Mouse (Mus musculus) embryonic facial prominence, embryonic 14.5 days (tissue): ENCODE measurements around the gene Lrrc74b. TPM values are rescaled to one million over a fixed set of nuclear protein-coding genes. Genes with fewer than 3 reads are reported as not detected.
"Not testable (repeated sequence)": the region's sequence is repeated elsewhere in the genome, so short reads cannot be mapped to it uniquely, and the experiment has no call there.

ENCODE experiments used
- ATAC-seq: fragments of 200-750 bp; cut with Nextera tagmentation; 2 replicates; pipeline ENCODE4 v1.8.0; 2017; ENCODE audit warnings: low read depth, moderate number of reproducible peaks, moderate TSS enrichment
- DNase-seq: peaks from one replicate; pipeline ENCODE4 v3.0.0-alpha.2; 2015; ENCODE audit warnings: low spot score
- H3K27ac ChIP-seq: fragments of 300-500 bp; sonication (generic); replicated peaks from 2 replicates; pipeline ENCODE4 v1.5.1; 2014; ENCODE audit warnings: low read depth, mild to moderate bottlenecking, low read length, moderate library complexity
- H3K27me3 ChIP-seq: fragments of 300-500 bp; sonication (generic); replicated peaks from 2 replicates; pipeline ENCODE4 v1.6.1; 2014; ENCODE audit warnings: low read length; ENCODE audit not compliant: control insufficient read depth, insufficient read depth
- H3K36me3 ChIP-seq: fragments of 300-500 bp; sonication (generic); 2 replicates; pipeline ENCODE4 v1.6.1; 2014; ENCODE audit warnings: low read length, mixed read lengths; ENCODE audit not compliant: control insufficient read depth, insufficient read depth
- H3K4me1 ChIP-seq: fragments of 300-500 bp; sonication (generic); 2 replicates; pipeline ENCODE4 v1.6.1; 2014; ENCODE audit warnings: antibody characterized with exemption, low read length; ENCODE audit not compliant: control insufficient read depth, insufficient read depth
- H3K4me2 ChIP-seq: fragments of 300-500 bp; sonication (generic); 2 replicates; pipeline ENCODE4 v1.6.1; 2014; ENCODE audit warnings: low read depth, mild to moderate bottlenecking, low read length, moderate library complexity, mixed read lengths
- H3K4me3 ChIP-seq: fragments of 300-500 bp; sonication (generic); 2 replicates; pipeline ENCODE4 v1.5.1; 2014; ENCODE audit warnings: low read depth, mild to moderate bottlenecking, low read length
- H3K9ac ChIP-seq: fragments of 300-500 bp; sonication (generic); 2 replicates; pipeline ENCODE4 v1.6.1; 2014; ENCODE audit warnings: low read depth, mild to moderate bottlenecking, low read length, moderate library complexity, mixed read lengths
- H3K9me3 ChIP-seq: fragments of 300-500 bp; sonication (generic); 2 replicates; pipeline ENCODE4 v1.6.1; 2016; ENCODE audit warnings: low read length; ENCODE audit not compliant: control insufficient read depth
- WGBS: fragments of 180-500 bp; shearing (Covaris S2); extraction: QIAGEN DNeasy Blood & Tissue Kit; methylation state at CpG from one replicate; pipeline ENCODE4 v1.1.7; 2014; 5-methylcytosine and 5-hydroxymethylcytosine counted together
- polyA plus RNA-seq: library from polyadenylated mRNA; unstranded; fragments of >200 nt; fragmentation: Nextera tagmentation; extraction: Ambion mirVana; gene quantifications from 2 replicates; pipeline ENCODE4 v1.2.1, GENCODE M21; 2014

The Lrrc74b gene
- polyA plus RNA-seq, 1 experiment from 2014 or later, result 1.8 TPM

DNA sequence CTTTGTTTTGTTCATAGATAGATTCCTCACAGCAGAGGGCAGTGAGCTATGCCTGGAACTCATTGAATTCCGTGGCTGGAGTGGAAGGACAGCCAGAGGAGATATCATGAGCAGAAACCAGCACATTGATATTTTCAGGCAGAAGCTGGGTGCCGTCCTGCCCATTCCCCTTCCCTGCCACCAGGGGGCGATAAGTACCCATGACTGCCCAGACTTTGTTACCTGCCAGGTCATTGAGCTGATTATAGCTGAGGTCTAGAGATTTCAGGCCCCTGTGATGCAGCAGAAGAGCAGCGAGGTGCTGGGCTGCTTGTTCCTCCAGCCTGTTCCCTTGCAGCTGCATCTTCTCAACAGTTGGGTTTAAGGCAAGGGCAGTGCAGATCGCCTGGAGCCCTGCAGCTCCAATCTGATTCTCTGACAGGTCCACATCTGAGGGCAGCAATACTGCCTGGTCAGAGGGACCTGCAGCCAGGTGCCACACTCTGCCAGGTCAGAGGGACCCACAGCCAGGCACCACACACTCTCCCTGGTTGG lies 3.0 kb downstream of the Lrrc74b start:
- Histone ChIP-seq H3K9ac (no peak overlapping the region), H3K27me3 (peaks cover 8% of the 10 kb centered on the region), H3K27ac (no peak overlapping the region), H3K9me3 (no peaks in the 10 kb centered on the region), H3K4me2 (peak overlapping the region; percentile 18; the same call in 1 of the 2 replicates), H3K4me3 (no peak overlapping the region), H3K36me3 (no peaks in the 10 kb centered on the region), H3K4me1 (peaks cover 26% of the 10 kb centered on the region)
- 3% methylated on average over 5 of the region's 5 CpGs for WGBS
- ATAC-seq (no peak), DNase-seq (peak; percentile 63)

DNA sequence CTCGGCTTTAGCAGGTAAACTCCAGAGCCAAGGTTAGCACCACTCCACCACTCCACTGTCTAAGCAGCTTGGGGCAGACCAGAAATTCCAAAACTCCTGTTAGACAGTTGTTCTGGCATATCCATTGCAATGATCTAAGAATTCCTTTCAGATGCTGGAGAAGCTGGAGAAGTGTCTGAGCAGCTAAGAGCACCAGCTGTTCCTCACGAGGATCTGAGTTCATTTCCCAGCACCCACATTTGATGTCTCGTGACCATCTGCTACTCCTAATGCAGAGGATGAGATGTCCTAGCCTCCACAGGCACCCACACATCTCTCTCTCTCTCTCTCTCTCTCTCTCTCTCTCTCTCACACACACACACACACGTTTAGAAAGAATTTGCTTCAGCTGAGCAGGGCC lies 4.1 kb downstream of the Lrrc74b start:
- no peaks in the 10 kb centered on the region for H3K9me3 ChIP-seq
- no peak overlapping the region for H3K4me3 ChIP-seq
- H3K9ac ChIP-seq, result no peak overlapping the region
- peaks cover 26% of the 10 kb centered on the region for H3K4me1 ChIP-seq
- no peak for DNase-seq
- no peaks in the 10 kb centered on the region; the same call in 1 of the 2 replicates for H3K27me3 ChIP-seq
- WGBS, result 53% methylated on average over 4 of the region's 4 CpGs
- no peak overlapping the region for H3K27ac ChIP-seq
- H3K4me2 ChIP-seq, result no peak overlapping the region
- no peak for ATAC-seq
- no peaks in the 10 kb centered on the region for H3K36me3 ChIP-seq

DNA sequence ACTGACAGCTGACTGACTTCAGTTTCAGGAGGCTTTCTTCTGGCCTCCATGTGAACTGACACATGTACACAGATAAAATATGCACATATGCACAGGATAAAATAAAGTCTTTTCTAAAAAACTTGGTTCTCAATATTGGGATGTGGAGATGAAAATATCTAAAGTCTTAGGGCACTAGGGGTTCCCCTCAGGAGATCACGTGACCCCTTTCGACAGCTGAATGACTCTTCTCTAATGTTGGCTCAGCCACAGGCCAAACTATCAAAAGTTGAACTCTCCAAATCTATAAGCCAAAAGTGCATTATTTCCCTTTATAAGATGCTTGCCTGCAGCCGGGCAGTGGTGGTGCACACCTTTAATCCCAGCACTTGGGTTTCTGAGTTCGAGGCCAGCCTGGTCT lies 4.9 kb downstream of the Lrrc74b start:
- Histone ChIP-seq H3K4me3 (no peak overlapping the region), H3K27me3 (no peaks in the 10 kb centered on the region; the same call in 1 of the 2 replicates), H3K4me1 (peaks cover 21% of the 10 kb centered on the region), H3K27ac (no peak overlapping the region), H3K9me3 (no peaks in the 10 kb centered on the region), H3K4me2 (no peak overlapping the region), H3K36me3 (no peaks in the 10 kb centered on the region), H3K9ac (no peak overlapping the region)
- no peak for DNase-seq
- no peak for ATAC-seq
- WGBS, result 78% methylated on average over 4 of the region's 4 CpGs

DNA sequence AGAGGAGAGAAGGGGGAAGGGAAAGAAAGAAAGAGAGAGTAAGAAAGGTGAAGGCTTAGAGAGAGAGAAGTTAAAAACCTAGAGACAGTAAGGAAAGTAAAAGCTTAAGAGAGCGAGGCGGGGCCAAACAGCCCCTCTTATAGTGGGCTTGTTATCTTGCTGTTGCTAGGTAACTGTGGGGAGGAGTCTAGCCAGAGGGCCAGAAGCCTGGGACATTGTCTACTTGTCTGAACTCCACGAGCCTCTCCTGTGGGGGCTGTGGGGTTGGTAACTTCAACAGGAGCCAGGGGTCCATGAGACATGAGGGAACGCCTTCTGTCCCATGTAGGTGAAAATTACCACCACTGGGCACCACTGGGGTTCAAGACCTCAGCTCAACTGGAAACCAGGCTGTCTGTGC lies 6.3 kb downstream of the Lrrc74b start:
- not testable (repeated sequence) for ATAC-seq

DNA sequence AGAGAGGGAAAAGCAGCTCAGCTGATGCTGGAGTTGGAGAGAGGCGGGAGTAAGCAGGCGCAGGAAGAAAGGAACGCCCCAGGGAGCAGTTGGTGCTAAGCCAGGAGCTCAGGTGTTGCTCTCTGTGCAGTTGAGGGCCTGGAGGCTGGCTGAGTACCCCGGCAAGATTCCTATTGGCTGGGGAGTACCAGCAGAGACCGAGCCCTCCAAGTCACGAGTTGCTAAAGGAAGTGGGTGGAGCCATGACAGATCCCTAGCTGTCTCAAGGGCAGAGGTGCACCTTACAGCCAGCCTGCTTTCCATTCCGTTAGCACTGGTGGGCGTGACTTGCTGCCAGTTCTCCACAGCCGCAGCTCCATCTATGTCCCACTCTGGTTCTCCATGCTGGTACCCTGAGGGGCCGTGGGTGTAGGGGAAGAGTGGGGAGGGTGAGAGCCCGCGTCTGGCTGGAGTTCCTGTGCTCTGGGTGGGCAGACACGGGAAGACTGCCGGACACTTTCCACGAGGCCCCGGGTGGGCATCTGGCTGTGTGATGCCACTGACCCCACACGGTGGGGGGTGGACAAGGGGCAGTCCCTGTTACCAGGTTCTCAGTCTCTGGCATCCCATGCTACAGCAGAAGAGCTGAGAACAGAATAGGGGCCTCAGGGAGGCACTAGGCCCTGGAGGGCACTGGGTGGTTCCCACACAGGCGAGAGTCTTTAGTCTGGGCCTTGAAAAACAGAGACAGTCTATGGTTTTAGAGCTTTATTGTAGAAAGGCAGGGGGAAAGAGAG lies 6.9 kb downstream of the Lrrc74b start:
- no peaks in the 10 kb centered on the region for H3K36me3 ChIP-seq
- peaks cover 16% of the 10 kb centered on the region; the same call in 1 of the 2 replicates for H3K4me1 ChIP-seq
- no peaks in the 10 kb centered on the region for H3K27me3 ChIP-seq
- DNase-seq (peak; percentile 93), ATAC-seq (peak; percentile 96)
- peak overlapping the region; percentile 28; the same call in 1 of the 2 replicates for H3K27ac ChIP-seq
- H3K4me3 ChIP-seq, result no peak overlapping the region
- WGBS, result 10% methylated on average over 16 of the region's 18 CpGs
- H3K4me2 ChIP-seq, result peak overlapping the region; percentile 43
- H3K9ac ChIP-seq, result no peak overlapping the region
- H3K9me3 ChIP-seq, result no peaks in the 10 kb centered on the region

More for the DNA sequence above, 6.3 kb downstream of the Lrrc74b start:
- H3K4me3 ChIP-seq, H3K27me3 ChIP-seq, H3K9me3 ChIP-seq, H3K36me3 ChIP-seq, H3K9ac ChIP-seq, DNase-seq: not testable (repeated sequence)
- Histone ChIP-seq H3K4me2 (0 out of 2 replicates have a peak overlapping the region, but pooled peaks have one; percentile 43), H3K4me1 (peaks cover 17% of the 10 kb centered on the region; the same call in 1 of the 2 replicates), H3K27ac (peak overlapping the region; percentile 28; the same call in 1 of the 2 replicates)
- WGBS, result 33% methylated on average over 4 of the region's 4 CpGs

DNA sequence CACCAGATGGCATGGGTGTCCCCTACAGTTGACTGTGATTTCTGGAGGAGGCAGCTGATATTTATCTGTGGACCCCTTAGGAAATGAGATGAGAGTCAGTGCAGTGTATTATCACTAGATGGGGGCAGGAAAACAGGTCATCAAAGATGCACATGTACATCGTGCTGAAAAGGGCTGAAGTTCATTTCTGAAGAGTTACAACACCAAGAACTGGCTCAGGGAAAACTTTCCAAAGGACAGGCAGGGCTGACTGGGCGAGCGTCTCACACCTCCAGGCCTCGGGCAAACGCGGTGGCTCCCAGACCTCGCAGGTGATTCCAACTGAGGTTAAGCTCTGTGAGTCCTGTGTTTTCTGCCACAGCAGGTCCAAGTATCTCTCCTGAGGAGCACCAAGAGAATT lies 8.2 kb downstream of the Lrrc74b start:
- Histone ChIP-seq H3K4me3 (no peak overlapping the region), H3K4me1 (0 out of 2 replicates have a peak, but pooled peaks cover 7% of the 10 kb centered on the region), H3K4me2 (no peak overlapping the region), H3K9me3 (no peaks in the 10 kb centered on the region), H3K9ac (no peak overlapping the region), H3K27me3 (no peaks in the 10 kb centered on the region), H3K27ac (no peak overlapping the region), H3K36me3 (no peaks in the 10 kb centered on the region)
- DNase-seq (no peak), ATAC-seq (no peak)
- WGBS, result 75% methylated on average over 7 of the region's 7 CpGs

DNA sequence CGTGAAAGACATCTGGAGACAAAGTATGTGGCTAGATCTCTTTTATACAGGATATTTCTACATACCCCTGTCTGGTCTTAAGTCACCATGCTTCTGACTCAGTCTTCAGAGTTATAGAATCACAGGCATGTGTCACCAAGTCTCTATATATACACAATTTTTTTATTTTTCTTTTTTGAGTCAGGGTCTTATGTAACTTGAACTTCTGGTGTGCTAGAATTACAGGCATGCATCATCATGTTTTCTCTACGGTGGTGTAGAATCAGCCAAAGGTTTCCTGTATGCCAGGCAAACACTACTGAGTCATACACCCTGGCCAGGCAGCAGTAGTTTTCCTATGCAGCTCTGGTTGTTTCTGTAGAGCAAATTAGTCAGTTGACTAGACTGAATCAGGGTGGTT lies 18.4 kb downstream of the Lrrc74b start:
- no peak for ATAC-seq
- 62% methylated on average over 2 of the region's 2 CpGs for WGBS
- no peak overlapping the region for H3K4me2 ChIP-seq
- H3K9ac ChIP-seq, result no peak overlapping the region
- no peak overlapping the region for H3K4me3 ChIP-seq
- 0 out of 2 replicates have a peak, but pooled peaks cover 3% of the 10 kb centered on the region for H3K27me3 ChIP-seq
- no peaks in the 10 kb centered on the region for H3K36me3 ChIP-seq
- no peak for DNase-seq
- H3K4me1 ChIP-seq, result no peaks in the 10 kb centered on the region
- no peaks in the 10 kb centered on the region for H3K9me3 ChIP-seq
- no peak overlapping the region for H3K27ac ChIP-seq

DNA sequence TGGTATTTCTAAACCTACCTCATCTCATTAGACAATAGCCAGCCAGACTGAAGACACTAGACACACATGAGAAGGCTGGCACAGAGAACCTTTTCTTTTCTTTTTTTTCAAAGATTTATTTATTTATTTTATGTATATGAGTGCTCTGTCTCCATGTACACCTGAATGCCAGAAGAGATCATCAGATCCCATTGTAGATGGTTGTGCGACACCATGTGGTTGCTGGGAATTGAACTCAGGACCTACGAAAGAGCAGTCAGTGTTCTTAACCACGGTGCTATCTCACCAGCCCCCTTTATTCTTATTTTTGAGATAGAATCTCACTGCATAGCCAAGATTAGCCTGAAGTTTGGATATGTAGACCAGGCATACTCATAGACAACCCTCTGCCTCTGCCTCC lies 24.5 kb downstream of the Lrrc74b start:
- no peak for ATAC-seq
- 85% methylated on average over 3 of the region's 3 CpGs for WGBS

More for the DNA sequence above, 24.5 kb downstream of the Lrrc74b start:
- Histone ChIP-seq H3K27me3 (0 out of 2 replicates have a peak, but pooled peaks cover 3% of the 10 kb centered on the region), H3K27ac (no peak overlapping the region), H3K9ac (no peak overlapping the region), H3K4me3 (no peak overlapping the region), H3K4me2 (no peak overlapping the region), H3K9me3 (no peaks in the 10 kb centered on the region), H3K4me1 (peaks cover 3% of the 10 kb centered on the region; the same call in 1 of the 2 replicates), H3K36me3 (no peaks in the 10 kb centered on the region)
- no peak for DNase-seq
